Mouse (Mus musculus): ENCODE results near the gene Ccdc61. TPM values are rescaled to one million over a fixed set of nuclear protein-coding genes. Genes with fewer than 3 reads are reported as not detected.
"Not testable (repeated sequence)": the region's sequence is repeated elsewhere in the genome, so short reads cannot be mapped to it uniquely, and the experiment has no call there.

Gene Ccdc61
- polyA plus RNA-seq, 1 experiment from 2014 or later: 20.6 TPM

DNA sequence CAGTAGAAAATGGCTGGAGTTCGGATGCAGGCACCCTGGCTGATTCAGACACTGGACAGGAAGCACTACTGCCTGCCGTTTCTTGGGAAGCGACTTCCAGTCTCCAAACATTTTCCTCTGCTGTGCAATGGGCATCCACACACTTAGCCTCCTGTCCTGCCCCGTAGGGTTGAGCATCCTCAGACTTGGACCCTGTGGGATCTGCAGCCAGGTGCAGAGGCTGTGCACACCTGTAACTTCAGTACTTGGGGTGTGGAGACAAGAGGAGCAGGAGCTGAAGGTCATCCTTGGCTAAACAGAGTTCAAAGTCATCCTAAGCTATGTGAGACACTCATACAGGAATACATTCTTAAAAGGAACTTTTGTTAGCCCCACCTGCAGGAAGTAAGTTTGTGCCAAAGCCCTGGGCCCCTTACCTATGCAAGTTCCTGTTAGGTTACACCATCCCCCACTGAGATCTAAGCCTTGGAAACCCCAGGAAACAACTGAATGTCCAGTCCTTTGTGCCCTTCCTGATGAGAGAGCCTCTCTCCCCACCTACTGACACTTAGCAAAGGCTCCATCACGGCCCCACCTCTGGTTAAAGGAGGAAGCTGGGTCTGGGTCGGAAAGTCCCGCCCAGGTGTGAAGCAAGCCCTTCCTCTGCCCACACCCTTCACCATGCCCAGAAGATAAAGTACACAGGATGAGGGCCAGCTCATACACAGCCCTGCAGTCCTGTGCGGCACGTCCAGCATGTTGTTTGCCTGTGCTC lies 26.0 kb downstream of the Ccdc61 start:
- WGBS: 41% methylated on average over 9 of the region's 9 CpGs
- H3K9ac ChIP-seq: no peak overlapping the region

DNA sequence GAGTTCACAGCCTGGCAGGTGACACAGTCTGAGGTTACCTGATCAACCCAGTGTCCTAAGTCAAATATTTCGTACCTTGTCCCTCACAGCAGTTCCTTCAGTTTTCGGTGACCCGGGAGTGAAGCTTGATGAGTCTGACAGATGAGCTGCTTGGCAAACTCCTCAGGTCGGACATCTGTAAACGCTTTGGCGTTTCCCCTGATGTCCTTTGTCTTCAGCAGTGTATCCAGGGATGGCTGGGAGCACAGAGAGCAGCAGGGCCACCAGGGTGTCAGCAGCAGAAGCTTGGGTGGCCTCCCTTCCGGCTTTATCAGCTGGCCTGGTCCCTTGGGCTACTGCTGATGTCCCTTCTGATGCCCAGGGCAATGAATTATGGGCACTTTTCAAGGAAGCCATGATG lies 31.5 kb downstream of the Ccdc61 start:
- Histone ChIP-seq H3K4me3 (no peak overlapping the region), H3K9me3 (replicated peaks) (no peaks in the 10 kb centered on the region), H3K9ac (no peak overlapping the region), H3K27ac (no peak overlapping the region), H3K4me1 (replicated peaks) (no peaks in the 10 kb centered on the region), H3K27me3 (peaks cover 6% of the 10 kb centered on the region; the same call in 1 of the 2 replicates), H3K36me3 (no peaks in the 10 kb centered on the region), H3K4me2 (no peak overlapping the region)
- WGBS: 60% methylated on average over 7 of the region's 7 CpGs
- no peak for ATAC-seq (replicated peaks; ENCODE audit: insufficient number of reproducible peaks, insufficient read depth, low FRiP score, low read depth)

More for the DNA sequence above, 26.0 kb downstream of the Ccdc61 start:
- no peaks in the 10 kb centered on the region for H3K27me3 ChIP-seq
- no peaks in the 10 kb centered on the region for H3K9me3 ChIP-seq (replicated peaks)
- H3K4me2 ChIP-seq: no peak overlapping the region
- no peaks in the 10 kb centered on the region for H3K36me3 ChIP-seq
- no peak overlapping the region for H3K27ac ChIP-seq
- no peak overlapping the region for H3K4me3 ChIP-seq
- 0 out of 2 replicates have a peak, but pooled peaks cover 6% of the 10 kb centered on the region for H3K4me1 ChIP-seq (replicated peaks)
- 0 out of 2 replicates have a peak, but pooled peaks have one; percentile 29 for ATAC-seq (replicated peaks; ENCODE audit: insufficient number of reproducible peaks, insufficient read depth, low FRiP score, low read depth)

GRCm38 (mm10) chr7:18875372-18875771 lies 34.8 kb downstream of the Ccdc61 start:
- no peak overlapping the region for H3K27ac ChIP-seq
- H3K9ac ChIP-seq: no peak overlapping the region
- H3K4me1 ChIP-seq (replicated peaks): peaks cover 4% of the 10 kb centered on the region; the same call in 1 of the 2 replicates
- 77% methylated on average over 5 of the region's 5 CpGs for whole genome bisulfite sequencing
- no peak overlapping the region for H3K4me2 ChIP-seq
- no peaks in the 10 kb centered on the region for H3K9me3 ChIP-seq (replicated peaks)
- H3K36me3 ChIP-seq: no peaks in the 10 kb centered on the region
- H3K4me3 ChIP-seq: no peak overlapping the region
- peaks cover 16% of the 10 kb centered on the region for H3K27me3 ChIP-seq
- no peak for ATAC-seq (replicated peaks; ENCODE audit: insufficient number of reproducible peaks, insufficient read depth, low FRiP score, low read depth)

- Histone ChIP-seq H3K36me3 (no peaks in the 10 kb centered on the region), H3K4me3 (peak overlapping the region; percentile 48), H3K9ac (peak overlapping the region; percentile 45; the same call in 1 of the 2 replicates), H3K4me2 (peak overlapping the region; percentile 80), H3K27ac (no peak overlapping the region), H3K4me1 (replicated peaks) (peaks cover 4% of the 10 kb centered on the region; the same call in 1 of the 2 replicates), H3K27me3 (peaks cover 16% of the 10 kb centered on the region), H3K9me3 (replicated peaks) (no peaks in the 10 kb centered on the region)
- 1% methylated on average over 10 of the region's 10 CpGs for WGBS
- peak; percentile 69 for ATAC-seq (replicated peaks; ENCODE audit: insufficient number of reproducible peaks, insufficient read depth, low FRiP score, low read depth)
Observed at GRCm38 (mm10) chr7:18873253-18873652, 37.0 kb downstream of the Ccdc61 start.

DNA sequence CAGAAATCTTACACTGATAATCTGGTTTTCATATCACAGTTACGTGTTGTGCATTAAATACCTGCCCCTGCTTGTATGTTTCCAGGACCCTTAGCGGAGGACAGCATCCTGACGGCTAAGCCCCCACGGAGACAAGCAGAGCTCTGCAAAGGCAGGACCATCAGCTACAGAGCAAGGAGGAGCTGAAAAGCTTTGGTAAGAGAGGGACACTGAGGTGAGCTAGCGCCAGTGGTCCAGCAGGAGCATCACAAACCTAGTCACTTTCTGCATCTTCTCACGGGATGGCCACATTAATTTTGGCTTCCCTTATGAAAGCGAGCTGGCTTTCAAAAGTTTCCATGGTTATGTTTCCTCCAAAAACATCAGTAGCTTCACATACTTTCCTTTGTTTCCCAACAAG lies 37.4 kb downstream of the Ccdc61 start:
- Histone ChIP-seq H3K9ac (0 out of 2 replicates have a peak overlapping the region, but pooled peaks have one; percentile 45), H3K27me3 (peaks cover 16% of the 10 kb centered on the region), H3K36me3 (no peaks in the 10 kb centered on the region), H3K4me2 (peak overlapping the region; percentile 80), H3K4me3 (peak overlapping the region; percentile 48), H3K27ac (no peak overlapping the region), H3K4me1 (replicated peaks) (peaks cover 4% of the 10 kb centered on the region; the same call in 1 of the 2 replicates), H3K9me3 (replicated peaks) (no peaks in the 10 kb centered on the region)
- WGBS: 5% methylated on average over 7 of the region's 7 CpGs
- no peak for ATAC-seq (replicated peaks; ENCODE audit: insufficient number of reproducible peaks, insufficient read depth, low FRiP score, low read depth)

GRCm38 (mm10) chr7:18872014-18872802 lies 38.0 kb downstream of the Ccdc61 start:
- peak overlapping the region; percentile 48 for H3K4me3 ChIP-seq
- H3K36me3 ChIP-seq: no peaks in the 10 kb centered on the region
- no peak overlapping the region for H3K27ac ChIP-seq
- peaks cover 16% of the 10 kb centered on the region for H3K27me3 ChIP-seq
- H3K9me3 ChIP-seq (replicated peaks): no peaks in the 10 kb centered on the region
- H3K9ac ChIP-seq: 0 out of 2 replicates have a peak overlapping the region, but pooled peaks have one; percentile 25
- WGBS: 34% methylated on average over 13 of the region's 14 CpGs
- peak overlapping the region; percentile 80 for H3K4me2 ChIP-seq
- ATAC-seq (replicated peaks; ENCODE audit: insufficient number of reproducible peaks, insufficient read depth, low FRiP score, low read depth): no peak
- peaks cover 4% of the 10 kb centered on the region; the same call in 1 of the 2 replicates for H3K4me1 ChIP-seq (replicated peaks)

DNA sequence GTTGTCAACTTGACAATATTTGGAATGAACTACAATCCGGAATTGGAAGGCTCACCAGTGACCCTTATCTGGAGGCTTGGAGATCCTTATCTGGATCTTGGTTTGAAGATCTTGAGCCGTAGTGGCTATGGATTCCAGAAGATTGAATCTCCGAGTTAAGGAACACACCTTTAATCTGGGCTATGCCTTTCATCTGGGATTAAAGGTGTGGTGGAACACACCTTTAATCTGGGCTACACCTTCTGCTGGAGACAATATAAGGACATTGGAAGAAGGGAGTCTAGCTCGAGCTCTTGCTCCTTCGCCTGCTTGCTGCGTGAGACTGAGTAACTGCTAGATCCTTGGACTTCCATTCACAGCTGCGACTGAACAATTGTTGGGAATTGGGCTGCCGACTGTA lies 39.2 kb downstream of the Ccdc61 start, which contains the start of gene Pglyrp1:
Pglyrp1 (plus strand) TSS at position 301 of the 400 bp plus-strand sequence.
- H3K27me3 ChIP-seq: peaks cover 16% of the 10 kb centered on the region
- not testable (repeated sequence) for H3K4me2 ChIP-seq; H3K36me3 ChIP-seq; H3K9ac ChIP-seq; H3K27ac ChIP-seq; H3K9me3 ChIP-seq (replicated peaks); H3K4me1 ChIP-seq (replicated peaks); H3K4me3 ChIP-seq; ATAC-seq (replicated peaks; ENCODE audit: insufficient number of reproducible peaks, insufficient read depth, low FRiP score, low read depth)
- WGBS: 89% methylated on average over 1 of the region's 8 CpGs

DNA sequence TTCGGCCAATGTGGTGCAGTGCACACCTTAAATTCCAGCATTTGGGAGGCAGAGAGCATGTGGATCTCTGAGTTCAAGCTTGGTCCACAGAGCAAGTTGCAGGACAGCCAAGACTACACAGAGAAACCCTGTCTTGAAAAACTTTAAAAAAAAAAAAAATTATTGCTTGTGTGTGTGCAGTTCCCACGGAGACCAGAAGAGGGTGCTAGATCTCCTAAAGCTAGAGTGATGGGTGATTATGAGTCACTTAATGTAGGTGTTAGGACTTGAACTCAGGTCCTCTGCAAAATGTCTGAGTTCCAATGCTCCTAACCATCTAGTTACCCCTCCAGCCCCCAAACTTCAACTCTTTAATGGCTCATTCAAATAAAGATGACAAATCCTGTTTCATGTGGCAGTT lies 41.7 kb downstream of the Ccdc61 start:
- ATAC-seq (replicated peaks; ENCODE audit: insufficient number of reproducible peaks, insufficient read depth, low FRiP score, low read depth): no peak
- Histone ChIP-seq H3K9me3 (replicated peaks) (no peaks in the 10 kb centered on the region), H3K4me1 (replicated peaks) (peaks cover 4% of the 10 kb centered on the region; the same call in 1 of the 2 replicates), H3K27me3 (peaks cover 10% of the 10 kb centered on the region), H3K36me3 (no peaks in the 10 kb centered on the region), H3K4me3 (no peak overlapping the region), H3K27ac (no peak overlapping the region), H3K4me2 (no peak overlapping the region), H3K9ac (no peak overlapping the region)
- 82% methylated on average over 2 of the region's 2 CpGs for WGBS

DNA sequence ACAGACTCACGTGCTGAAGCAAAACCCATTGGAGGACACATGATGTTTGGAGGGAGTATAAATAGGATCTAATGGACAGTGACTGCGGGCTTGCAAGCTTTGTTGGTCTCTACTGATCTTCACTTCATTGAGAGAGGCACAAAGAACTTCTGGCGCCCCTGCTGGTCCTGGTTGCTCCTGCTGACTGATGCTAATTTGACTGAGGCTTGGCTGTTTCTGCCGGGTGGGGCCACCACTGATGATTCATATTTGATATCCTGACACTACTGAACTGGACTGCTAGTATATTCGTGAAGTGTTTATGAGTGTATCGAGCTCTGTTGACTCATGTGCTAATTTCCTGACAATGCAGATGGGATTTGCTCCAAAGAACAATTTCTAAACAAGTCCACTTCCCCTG lies 47.4 kb downstream of the Ccdc61 start:
- Histone ChIP-seq H3K4me3 (no peak overlapping the region), H3K4me2 (no peak overlapping the region), H3K9ac (no peak overlapping the region), H3K27me3 (no peaks in the 10 kb centered on the region), H3K9me3 (replicated peaks) (no peaks in the 10 kb centered on the region), H3K27ac (no peak overlapping the region), H3K36me3 (no peaks in the 10 kb centered on the region), H3K4me1 (replicated peaks) (peaks cover 6% of the 10 kb centered on the region; the same call in 1 of the 2 replicates)
- ATAC-seq (replicated peaks; ENCODE audit: insufficient number of reproducible peaks, insufficient read depth, low FRiP score, low read depth): no peak
- 79% methylated on average over 6 of the region's 6 CpGs for whole genome bisulfite sequencing

GRCm38 (mm10) chr7:18858310-18858916 lies 51.8 kb downstream of the Ccdc61 start:
- Histone ChIP-seq H3K27me3 (no peaks in the 10 kb centered on the region), H3K4me3 (no peak overlapping the region), H3K36me3 (no peaks in the 10 kb centered on the region), H3K4me2 (no peak overlapping the region), H3K9me3 (replicated peaks) (no peaks in the 10 kb centered on the region), H3K27ac (peak overlapping the region; percentile 56), H3K4me1 (replicated peaks) (peaks cover 6% of the 10 kb centered on the region; the same call in 1 of the 2 replicates), H3K9ac (no peak overlapping the region)
- 64% methylated on average over 5 of the region's 5 CpGs for WGBS
- ATAC-seq (replicated peaks; ENCODE audit: insufficient number of reproducible peaks, insufficient read depth, low FRiP score, low read depth): peak; percentile 58

DNA sequence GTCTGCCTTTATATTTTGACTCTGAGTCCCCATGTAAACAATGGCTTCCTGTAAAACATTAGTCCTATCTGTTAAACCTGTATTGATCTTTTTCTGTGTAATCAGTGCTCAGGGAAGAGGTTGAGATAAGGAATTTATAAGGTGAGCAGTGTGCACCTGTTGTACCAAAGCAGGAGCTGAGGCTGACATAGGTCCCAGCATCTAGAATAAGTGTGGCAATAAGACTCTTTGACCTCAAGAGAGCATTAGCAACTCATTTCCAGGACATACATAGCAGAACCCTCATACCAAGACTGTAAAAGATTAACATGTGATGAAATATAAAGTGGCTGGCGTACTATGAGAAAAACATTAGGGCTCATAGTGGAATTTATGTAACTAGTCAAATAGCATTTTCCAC lies 61.8 kb downstream of the Ccdc61 start:
- H3K4me3 ChIP-seq: no peak overlapping the region
- no peaks in the 10 kb centered on the region for H3K4me1 ChIP-seq (replicated peaks)
- H3K36me3 ChIP-seq: no peaks in the 10 kb centered on the region
- no peaks in the 10 kb centered on the region for H3K9me3 ChIP-seq (replicated peaks)
- H3K4me2 ChIP-seq: no peak overlapping the region
- WGBS: 78% methylated on average over 1 of the region's 1 CpGs
- no peak for ATAC-seq (replicated peaks; ENCODE audit: insufficient number of reproducible peaks, insufficient read depth, low FRiP score, low read depth)
- no peak overlapping the region for H3K9ac ChIP-seq
- no peaks in the 10 kb centered on the region for H3K27me3 ChIP-seq
- H3K27ac ChIP-seq: no peak overlapping the region

All from heart, embryonic 15.5 days (tissue).